Mouse (Mus musculus): Measurements from ENCODE around the gene Gm21788.
"Not testable (repeated sequence)": the region's sequence is repeated elsewhere in the genome, so short reads cannot be mapped to it uniquely, and the experiment has no call there.

Gene Gm21788

GRCm38 (mm10) chrY:7404710-7405109, at the start of gene Gm21788:
Gene Gm21788, plus strand, starts transcription at chrY:7405010.
- DNase-seq (ENCODE audit: low read depth in 2 of 2, low spot score in 2 of 2): not testable (repeated sequence)
